Mouse (Mus musculus): Measurements from ENCODE around the gene Tsc22d3. TPM values are rescaled to one million over a fixed set of nuclear protein-coding genes. Genes with fewer than 3 reads are reported as not detected.
"Not testable (repeated sequence)": the region's sequence is repeated elsewhere in the genome, so short reads cannot be mapped to it uniquely, and the experiment has no call there.

Tsc22d3 gene
- total RNA-seq, 2 experiments from 2014 or later: 256 to 263 TPM

GRCm38 (mm10) chrX:140505497-140506238 lies 94.8 kb downstream of the Tsc22d3 start:
- intact Hi-C loops (cut with DNase I): no loop called here
- peak; percentile 65 to 80 for DNase-seq

- peak; percentile 70 to 73 for DNase-seq
- intact Hi-C loops (cut with DNase I): loop anchor here (1.0 kb wide), 1 partner anchor 40 kb away; no protein-coding TSS in a partner anchor
Measured at GRCm38 (mm10) chrX:140503905-140504304, 96.6 kb downstream of the Tsc22d3 start.

- peak in 1 of 2 experiments; percentile 11 for DNase-seq
- intact Hi-C loops (cut with DNase I): no loop called here
Measured at GRCm38 (mm10) chrX:140501401-140502301, 98.8 kb downstream of the Tsc22d3 start.

- no peak for DNase-seq
- intact Hi-C loops (cut with DNase I): no loop called here
Measured at GRCm38 (mm10) chrX:140500306-140500705, 100.2 kb downstream of the Tsc22d3 start.

- intact Hi-C loops (cut with DNase I); DNase-seq: not testable (repeated sequence)
Measured at GRCm38 (mm10) chrX:140498431-140498830, 102.0 kb downstream of the Tsc22d3 start.

GRCm38 (mm10) chrX:140494170-140494569 lies 106.3 kb downstream of the Tsc22d3 start:
- no peak for DNase-seq
- intact Hi-C loops (cut with DNase I): loop anchor here (5.0 kb wide), 1 partner anchor 228 kb away; no protein-coding TSS in a partner anchor

- intact Hi-C loops (cut with DNase I): loop anchor here (5.0 kb wide), 1 partner anchor 229 kb away; no protein-coding TSS in a partner anchor
- DNase-seq: no peak
Measured at GRCm38 (mm10) chrX:140493527-140494029, 106.9 kb downstream of the Tsc22d3 start.

GRCm38 (mm10) chrX:140491884-140492571 lies 108.4 kb downstream of the Tsc22d3 start:
- peak; percentile 45 to 49 for DNase-seq
- intact Hi-C loops (cut with DNase I): loop anchor here (2.0 to 5.0 kb wide), 2 partner anchors 109 to 230 kb away; partner anchors contain the start of gene Tsc22d3

GRCm38 (mm10) chrX:140490203-140490602 lies 110.3 kb downstream of the Tsc22d3 start:
- DNase-seq: no peak
- intact Hi-C loops (cut with DNase I): loop anchor here (2.0 to 5.0 kb wide), 2 partner anchors 111 to 232 kb away; partner anchors contain the start of gene Tsc22d3

Other genes starting within 250 kb of the Tsc22d3 start
- 10 to 100 TPM; 23.4 to 24.6 TPM for gene Prps1, start 144.0 kb downstream of the Tsc22d3 start, total RNA-seq (2021)
- gene Mid2, start 63.9 kb upstream of the Tsc22d3 start, total RNA-seq (2021): 10 to 100 TPM; 20.6 to 21.9 TPM
- not detected for gene Tex13b, start 212.8 kb upstream of the Tsc22d3 start, total RNA-seq (2021)

All from heart, postnatal 14 days (tissue).